Comparison of ENCODE assay signal across 8 mouse cellular contexts in genomic region chr11:4134986-4135935, GRCm38 (mm10). TPM values are rescaled to one million over a fixed set of nuclear protein-coding genes. Genes with fewer than 3 reads are reported as not detected.
DNase-seq lines count a peak whose midpoint lies in the region; ATAC-seq and TF ChIP-seq lines count a peak whose summit lies in the region.

Gene Rnf215 (plus strand): TSS chr11:4135202.

- ATAC-seq in embryonic facial prominence, embryonic 13.5 days (ENCODE audit: insufficient number of reproducible peaks, insufficient read depth, low FRiP score, low TSS enrichment, low read depth): peak; percentile 79
- peak; percentile 93 for ATAC-seq in limb, embryonic 14.5 days (ENCODE audit: low FRiP score, low read depth)
- peak; percentile 82 for ATAC-seq in midbrain, postnatal 0 days (ENCODE audit: low FRiP score)

- peak within 1 kb of the TSS; percentile 83 for H3K4me3 ChIP-seq in embryonic facial prominence, embryonic 13.5 days
- H3K4me3 ChIP-seq in heart, adult 2 months: peak within 1 kb of the TSS; percentile 79
- peak within 1 kb of the TSS; percentile 83 for H3K4me3 ChIP-seq in limb, embryonic 14.5 days (replicated peaks; ENCODE audit: low read length)
- peak within 1 kb of the TSS; percentile 90 for H3K4me3 ChIP-seq in midbrain, postnatal 0 days (ENCODE audit: low read depth, low read length)

- H3K27me3 ChIP-seq in embryonic facial prominence, embryonic 13.5 days: no peaks in the 10 kb centered on the region
- H3K27me3 ChIP-seq in heart, adult 2 months (ENCODE audit: control insufficient read depth, insufficient read depth, low read length): no peaks in the 10 kb centered on the region
- H3K27me3 ChIP-seq in limb, embryonic 14.5 days (ENCODE audit: control insufficient read depth, insufficient read depth, low read length): no peaks in the 10 kb centered on the region
- H3K27me3 ChIP-seq in midbrain, postnatal 0 days (ENCODE audit: insufficient read depth, low read length): no peaks in the 10 kb centered on the region

- peak; percentile 96 for TF ChIP-seq CTCF in heart, adult 2 months (IDR thresholded peaks at IDR 0.05)
- peak; percentile 75 for TF ChIP-seq CTCF in midbrain, postnatal 0 days (IDR thresholded peaks at IDR 0.05)

- peak within 1 kb of the TSS; percentile 97 for H3K9ac ChIP-seq in embryonic facial prominence, embryonic 13.5 days
- peak within 1 kb of the TSS; percentile 100 for H3K9ac ChIP-seq in heart, adult 2 months (ENCODE audit: low read depth, low read length)
- H3K9ac ChIP-seq in limb, embryonic 14.5 days (ENCODE audit: low read depth, low read length, severe bottlenecking): peak within 1 kb of the TSS; percentile 95
- peak within 1 kb of the TSS; percentile 99 for H3K9ac ChIP-seq in midbrain, postnatal 0 days (replicated peaks; ENCODE audit: low read length, poor library complexity, severe bottlenecking)

- TF ChIP-seq EP300 in heart, adult 2 months (IDR thresholded peaks at IDR 0.05; ENCODE audit: insufficient read depth, low read depth, low read length): 0 out of 2 replicates have a peak, but pooled peaks have one; percentile 24

- peak within 1 kb of the TSS; percentile 82 for H3K4me2 ChIP-seq in embryonic facial prominence, embryonic 13.5 days
- H3K4me2 ChIP-seq in limb, embryonic 14.5 days (replicated peaks; ENCODE audit: low read depth, low read length, severe bottlenecking): peak within 1 kb of the TSS; percentile 78
- peak within 1 kb of the TSS; percentile 74 for H3K4me2 ChIP-seq in midbrain, postnatal 0 days (ENCODE audit: low read depth, low read length, poor library complexity, severe bottlenecking)

- no peaks in the 10 kb centered on the region for H3K9me3 ChIP-seq in embryonic facial prominence, embryonic 13.5 days
- no peaks in the 10 kb centered on the region for H3K9me3 ChIP-seq in limb, embryonic 14.5 days (ENCODE audit: control insufficient read depth, low read length)
- no peaks in the 10 kb centered on the region for H3K9me3 ChIP-seq in midbrain, postnatal 0 days (ENCODE audit: low read length)

- peaks cover 36% of the 10 kb centered on the region for H3K36me3 ChIP-seq in embryonic facial prominence, embryonic 13.5 days
- no peaks in the 10 kb centered on the region for H3K36me3 ChIP-seq in heart, adult 2 months (ENCODE audit: control insufficient read depth, insufficient read depth, low read length)
- H3K36me3 ChIP-seq in limb, embryonic 14.5 days (ENCODE audit: control insufficient read depth, insufficient read depth, low read length): peaks cover 37% of the 10 kb centered on the region
- peaks cover 22% of the 10 kb centered on the region for H3K36me3 ChIP-seq in midbrain, postnatal 0 days (ENCODE audit: insufficient read depth, low read length)

- H3K27ac ChIP-seq in embryonic facial prominence, embryonic 13.5 days: peak within 1 kb of the TSS; percentile 83
- H3K27ac ChIP-seq in heart, adult 2 months: peak within 1 kb of the TSS; percentile 99
- peak within 1 kb of the TSS; percentile 79 for H3K27ac ChIP-seq in limb, embryonic 14.5 days (replicated peaks; ENCODE audit: low read depth, low read length)
- peak within 1 kb of the TSS; percentile 97 for H3K27ac ChIP-seq in midbrain, postnatal 0 days (ENCODE audit: low read depth, low read length)

- WGBS in embryonic facial prominence, embryonic 13.5 days: 2% methylated on average over 66 of the region's 66 CpGs
- WGBS in heart, adult 2 months: 2% methylated on average over 66 of the region's 66 CpGs
- WGBS in limb, embryonic 14.5 days: 3% methylated on average over 47 of the region's 66 CpGs
- WGBS in midbrain, postnatal 0 days: 1% methylated on average over 50 of the region's 66 CpGs

- peak; percentile 82 for TF ChIP-seq POLR2A in heart, adult 2 months (IDR thresholded peaks at IDR 0.05; ENCODE audit: insufficient read depth, low read depth, low read length)
- TF ChIP-seq POLR2A in limb, embryonic 14.5 days (IDR thresholded peaks at IDR 0.05; ENCODE audit: borderline replicate concordance, extremely low read depth, insufficient read depth, insufficient read length): 0 out of 2 replicates have a peak, but pooled peaks have one; percentile 49

- H3K4me1 ChIP-seq in embryonic facial prominence, embryonic 13.5 days: peaks cover 20% of the 10 kb centered on the region
- H3K4me1 ChIP-seq in heart, adult 2 months (ENCODE audit: control insufficient read depth, insufficient read depth, low read length): peaks cover 6% of the 10 kb centered on the region
- H3K4me1 ChIP-seq in limb, embryonic 14.5 days (ENCODE audit: control insufficient read depth, insufficient read depth, low read length): peaks cover 10% of the 10 kb centered on the region
- H3K4me1 ChIP-seq in midbrain, postnatal 0 days (ENCODE audit: insufficient read depth, low read length): peaks cover 9% of the 10 kb centered on the region; the same call in 1 of the 2 replicates

- intact Hi-C loops in heart, adult 2 months (cut with DNase I): loop anchor here (1.0 to 5.0 kb wide), 3 partner anchors 26 to 287 kb away; partner anchors contain the start of genes Ccdc157 and Sf3a1

- peak; percentile 85 for DNase-seq in 3134 (ENCODE audit: extremely low read depth, insufficient read length, low spot score)
- DNase-seq in adrenal gland, postnatal 36 days: peak; percentile 91 to 96
- peak; percentile 93 for DNase-seq in heart, adult 2 months
- DNase-seq in kidney, adult 8-10 months: peak; percentile 78 to 86
- peak; percentile 92 for DNase-seq in limb, embryonic 14.5 days (ENCODE audit: low spot score)
- peak; percentile 95 for DNase-seq in midbrain, postnatal 0 days (ENCODE audit: low spot score)
- DNase-seq in spleen, postnatal 14 days (ENCODE audit: low spot score in 2 of 2): peak; percentile 82 to 88

- H3K79me2 ChIP-seq in heart, adult 2 months (replicated peaks; ENCODE audit: control insufficient read depth, insufficient read depth, low read length): no peaks in the 10 kb centered on the region; the same call in 1 of the 2 replicates

RNA-seq across cellular contexts. Expression of gene Rnf215, which starts in this region (rescaled TPM):
- total RNA-seq in adrenal gland, postnatal 36 days (2021): 10 to 100 TPM; 24.7 to 24.9 TPM
- polyA plus RNA-seq in embryonic facial prominence, embryonic 13.5 days (2015; fragmentation: Nextera tagmentation; extraction: Ambion mirVana): 37.4 and 39.4 TPM in 2 replicates
- 10 to 100 TPM; 12.9 to 13.4 TPM for total RNA-seq in heart, adult 2 months (2021)
- polyA plus RNA-seq in heart, adult 2 months (2012; rRNA removed): 16.1 and 17.7 TPM in 2 replicates
- polyA plus RNA-seq in limb, embryonic 14.5 days (2012; rRNA removed): 57.1 and 62.6 TPM in 2 replicates
- polyA plus RNA-seq in limb, embryonic 14.5 days (2014; fragmentation: Nextera tagmentation; extraction: Ambion mirVana): 40.7 and 49.8 TPM in 2 replicates
- 93.8 and 112 TPM in 2 replicates for total RNA-seq in midbrain, postnatal 0 days (2014; rRNA removed)
- 49.2 and 52.9 TPM in 2 replicates for polyA plus RNA-seq in midbrain, postnatal 0 days (2015; fragmentation: Nextera tagmentation; extraction: Ambion mirVana)

Comparison
In these comparisons a context has a peak if more than half of its experiments do, and no peak if none do; other contexts are left out.
1. Peak in every context shown above with its lines: DNase-seq, ATAC-seq, H3K4me3 ChIP-seq and H3K27ac ChIP-seq.